Mouse (Mus musculus) limb, embryonic 11.5 days (tissue): ENCODE results near the gene Bcan. TPM values are rescaled to one million over a fixed set of nuclear protein-coding genes. Genes with fewer than 3 reads are reported as not detected.

Source experiments
- ATAC-seq: fragments of 200-750 bp; cut with Nextera tagmentation; 2 replicates; pipeline ENCODE4 v1.8.0; 2017; ENCODE audit warnings: low read depth; ENCODE audit not compliant: insufficient number of reproducible peaks, low FRiP score, low TSS enrichment
- DNase-seq: peaks from one replicate; pipeline ENCODE4 v3.0.0-alpha.2; 2015; ENCODE audit warnings: low spot score
- H3K27ac ChIP-seq: fragments of 300-500 bp; sonication (generic); replicated peaks from 2 replicates; pipeline ENCODE4 v1.5.1; 2014; ENCODE audit warnings: low read depth, mild to moderate bottlenecking, low read length
- H3K27me3 ChIP-seq: fragments of 300-500 bp; sonication (generic); 2 replicates; pipeline ENCODE4 v1.6.1; 2014; ENCODE audit warnings: mild to moderate bottlenecking, low read length, mixed read lengths; ENCODE audit not compliant: control insufficient read depth, insufficient read depth
- H3K36me3 ChIP-seq: fragments of 300-500 bp; sonication (generic); 2 replicates; pipeline ENCODE4 v1.6.1; 2014; ENCODE audit warnings: mild to moderate bottlenecking, low read length, moderate library complexity, mixed read lengths; ENCODE audit not compliant: control insufficient read depth, insufficient read depth
- H3K4me1 ChIP-seq: fragments of 300-500 bp; sonication (generic); 2 replicates; pipeline ENCODE4 v1.6.1; 2014; ENCODE audit warnings: low read length, mixed read lengths; ENCODE audit not compliant: control insufficient read depth, insufficient read depth
- H3K4me2 ChIP-seq: fragments of 300-500 bp; sonication (generic); 2 replicates; pipeline ENCODE4 v1.6.1; 2014; ENCODE audit warnings: low read depth, mild to moderate bottlenecking, moderate library complexity; ENCODE audit not compliant: severe bottlenecking
- H3K4me3 ChIP-seq: fragments of 300-500 bp; sonication (generic); 2 replicates; pipeline ENCODE4 v1.5.1; 2014; ENCODE audit warnings: low read depth, low read length
- H3K9ac ChIP-seq: fragments of 300-500 bp; sonication (generic); 2 replicates; pipeline ENCODE4 v1.6.1; 2014; ENCODE audit warnings: mild to moderate bottlenecking, low read length
- H3K9me3 ChIP-seq: fragments of 300-500 bp; sonication (generic); 2 replicates; pipeline ENCODE4 v1.6.1; 2016; ENCODE audit warnings: low read length; ENCODE audit not compliant: control insufficient read depth
- WGBS: fragments of 180-500 bp; shearing (Covaris S2); extraction: QIAGEN DNeasy Blood & Tissue Kit; methylation state at CpG from one replicate; pipeline ENCODE4 v1.1.7; 2014; 5-methylcytosine and 5-hydroxymethylcytosine counted together
- polyA plus RNA-seq: library from polyadenylated mRNA; unstranded; fragments of >200 nt; fragmentation: Nextera tagmentation; extraction: Ambion mirVana; gene quantifications from 2 replicates; pipeline ENCODE4 v1.2.1, GENCODE M21; 2014

Gene Bcan
- polyA plus RNA-seq, 1 experiment from 2014 or later, result not detected

DNA sequence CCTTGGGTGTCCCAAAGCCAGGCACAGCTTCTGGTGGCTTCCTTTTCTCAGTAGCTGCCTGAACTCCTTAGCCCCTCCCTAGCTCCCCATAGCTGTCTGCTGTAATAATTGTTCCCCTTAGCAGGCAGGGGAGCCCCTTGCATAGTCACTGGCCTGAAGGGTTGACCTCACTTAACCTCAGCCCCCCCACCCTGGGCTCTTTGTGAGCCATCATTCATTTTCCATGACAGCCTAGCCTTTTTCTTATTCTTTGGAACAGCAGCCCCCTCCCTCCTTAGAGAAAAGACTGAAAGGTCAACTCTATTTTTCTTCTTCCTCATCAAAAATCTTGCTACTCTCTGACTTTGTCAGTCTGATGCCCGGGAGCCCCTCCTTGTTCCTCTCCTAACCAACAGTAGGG, 41.1 kb downstream of the Bcan start:
- H3K4me2 ChIP-seq, result no peak overlapping the region
- DNase-seq, result no peak
- H3K36me3 ChIP-seq, result 0 out of 2 replicates have a peak, but pooled peaks cover 2% of the 10 kb centered on the region
- H3K4me1 ChIP-seq, result peaks cover 24% of the 10 kb centered on the region
- H3K27ac ChIP-seq, result no peak overlapping the region
- H3K9me3 ChIP-seq, result no peaks in the 10 kb centered on the region; the same call in 1 of the 2 replicates
- no peak for ATAC-seq
- 45% methylated on average over 1 of the region's 1 CpGs for WGBS
- no peak overlapping the region for H3K9ac ChIP-seq
- H3K4me3 ChIP-seq, result no peak overlapping the region
- H3K27me3 ChIP-seq, result no peaks in the 10 kb centered on the region

GRCm38 (mm10) chr3:87958476-87958875, 41.6 kb downstream of the Bcan start:
- Histone ChIP-seq H3K36me3 (0 out of 2 replicates have a peak, but pooled peaks cover 2% of the 10 kb centered on the region), H3K4me3 (no peak overlapping the region), H3K4me2 (no peak overlapping the region), H3K4me1 (peaks cover 24% of the 10 kb centered on the region), H3K27ac (peak overlapping the region; percentile 30; the same call in 1 of the 2 replicates), H3K27me3 (no peaks in the 10 kb centered on the region), H3K9ac (no peak overlapping the region), H3K9me3 (no peaks in the 10 kb centered on the region; the same call in 1 of the 2 replicates)
- ATAC-seq, result no peak
- 12% methylated on average over 4 of the region's 4 CpGs for WGBS
- peak; percentile 24 for DNase-seq

DNA sequence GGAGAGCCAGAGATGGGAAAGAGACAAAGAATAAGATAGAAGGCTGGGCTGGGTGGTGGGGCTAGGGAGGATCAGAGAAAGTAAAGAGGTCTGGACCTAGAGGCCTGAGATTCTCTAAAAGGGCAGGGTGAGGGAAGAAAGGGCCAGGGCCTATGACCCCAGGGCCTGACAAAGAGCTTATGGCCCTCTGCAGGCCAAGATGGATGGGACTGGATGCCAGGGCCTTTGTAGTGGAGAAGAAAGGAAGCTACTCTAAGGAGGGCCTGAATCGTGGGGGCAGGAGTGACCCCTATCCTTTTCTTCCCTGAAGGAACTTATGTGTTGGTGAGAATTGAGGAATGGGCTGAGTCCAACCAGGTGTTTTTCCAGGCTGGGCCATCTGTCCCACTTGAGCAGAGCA, 42.0 kb downstream of the Bcan start:
- Histone ChIP-seq H3K4me3 (no peak overlapping the region), H3K27me3 (no peaks in the 10 kb centered on the region), H3K9ac (no peak overlapping the region), H3K4me1 (peaks cover 24% of the 10 kb centered on the region), H3K36me3 (0 out of 2 replicates have a peak, but pooled peaks cover 5% of the 10 kb centered on the region), H3K9me3 (no peaks in the 10 kb centered on the region; the same call in 1 of the 2 replicates), H3K27ac (peak overlapping the region; percentile 30; the same call in 1 of the 2 replicates), H3K4me2 (no peak overlapping the region)
- ATAC-seq, result no peak
- WGBS, result 5% methylated on average over 1 of the region's 1 CpGs
- peak; percentile 36 for DNase-seq

- Histone ChIP-seq H3K27ac (no peak overlapping the region; the same call in 1 of the 2 replicates), H3K9ac (no peak overlapping the region), H3K4me3 (peak overlapping the region; percentile 18; the same call in 1 of the 2 replicates), H3K4me2 (peak overlapping the region; percentile 70), H3K4me1 (peaks cover 21% of the 10 kb centered on the region), H3K27me3 (no peaks in the 10 kb centered on the region), H3K36me3 (0 out of 2 replicates have a peak, but pooled peaks cover 5% of the 10 kb centered on the region), H3K9me3 (no peaks in the 10 kb centered on the region; the same call in 1 of the 2 replicates)
- DNase-seq (peak; percentile 47), ATAC-seq (no peak)
- 5% methylated on average over 5 of the region's 5 CpGs for WGBS
Measured at GRCm38 (mm10) chr3:87952440-87952839, 47.6 kb downstream of the Bcan start.

- no peaks in the 10 kb centered on the region; the same call in 1 of the 2 replicates for H3K9me3 ChIP-seq
- H3K36me3 ChIP-seq, result 0 out of 2 replicates have a peak, but pooled peaks cover 5% of the 10 kb centered on the region
- H3K4me1 ChIP-seq, result peaks cover 26% of the 10 kb centered on the region
- DNase-seq (no peak), ATAC-seq (no peak)
- WGBS, result 17% methylated on average over 12 of the region's 12 CpGs
- H3K27me3 ChIP-seq, result no peaks in the 10 kb centered on the region
- H3K4me3 ChIP-seq, result peak overlapping the region; percentile 18
- peak overlapping the region; percentile 32; the same call in 1 of the 2 replicates for H3K9ac ChIP-seq
- H3K4me2 ChIP-seq, result peak overlapping the region; percentile 70
- H3K27ac ChIP-seq, result peak overlapping the region; percentile 45; the same call in 1 of the 2 replicates
Measured at GRCm38 (mm10) chr3:87951946-87952345, 48.1 kb downstream of the Bcan start.

DNA sequence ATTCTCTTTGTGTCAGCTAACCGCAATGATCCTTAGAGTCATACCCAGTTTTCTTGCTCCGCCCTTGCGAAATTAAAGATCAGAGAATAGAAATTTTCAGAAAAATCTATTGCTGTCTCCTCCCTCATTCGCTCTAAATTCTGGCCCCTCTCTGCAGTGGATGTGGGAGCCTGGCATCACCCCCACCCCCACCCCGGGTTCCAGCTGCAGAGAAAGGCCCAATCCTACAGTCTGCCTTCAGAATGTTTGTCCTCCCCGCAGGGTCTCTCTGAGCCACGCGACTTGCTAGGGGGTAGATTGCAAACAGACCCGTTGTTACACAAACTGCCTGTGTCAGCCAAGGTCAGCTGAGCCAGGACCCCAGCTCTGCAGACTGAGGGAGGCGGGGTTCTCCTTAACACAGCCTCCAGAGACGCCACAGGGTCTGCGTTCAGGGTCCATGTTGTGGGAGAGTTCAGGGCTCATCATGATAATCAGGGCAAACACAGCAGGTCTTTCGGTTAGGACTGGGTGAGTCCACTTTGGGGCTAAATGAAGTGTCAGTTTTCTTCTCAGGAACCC, 50.0 kb downstream of the Bcan start:
- Histone ChIP-seq H3K4me1 (peaks cover 45% of the 10 kb centered on the region), H3K4me2 (peak overlapping the region; percentile 70), H3K27ac (peak overlapping the region; percentile 58; the same call in 1 of the 2 replicates), H3K36me3 (0 out of 2 replicates have a peak, but pooled peaks cover 5% of the 10 kb centered on the region), H3K27me3 (no peaks in the 10 kb centered on the region), H3K4me3 (peak overlapping the region; percentile 73), H3K9me3 (no peaks in the 10 kb centered on the region), H3K9ac (peak overlapping the region; percentile 77)
- DNase-seq (peak; percentile 67), ATAC-seq (no peak)
- WGBS, result 2% methylated on average over 13 of the region's 13 CpGs

- Histone ChIP-seq H3K4me2 (peak overlapping the region; percentile 70), H3K9ac (peak overlapping the region; percentile 77), H3K4me3 (peak overlapping the region; percentile 73), H3K27ac (peak overlapping the region; percentile 98), H3K36me3 (peaks cover 5% of the 10 kb centered on the region; the same call in 1 of the 2 replicates), H3K27me3 (no peaks in the 10 kb centered on the region), H3K9me3 (no peaks in the 10 kb centered on the region), H3K4me1 (peaks cover 51% of the 10 kb centered on the region)
- DNase-seq (peak; percentile 40), ATAC-seq (peak; percentile 28; the same call in 1 of the 2 replicates)
- under 1% methylated on average over 16 of the region's 16 CpGs for WGBS
Measured at GRCm38 (mm10) chr3:87949266-87949954, 50.6 kb downstream of the Bcan start.
